Mouse (Mus musculus) heart, postnatal 0 days (tissue): ENCODE results near the gene Fbxw11. TPM values are rescaled to one million over a fixed set of nuclear protein-coding genes. Genes with fewer than 3 reads are reported as not detected.

Experiments
- ATAC-seq: fragments of 200-750 bp; cut with Nextera tagmentation; 2 replicates; pipeline ENCODE4 v1.8.0; 2017; ENCODE audit warnings: low read depth, moderate number of reproducible peaks, moderate library complexity; ENCODE audit not compliant: insufficient read depth
- DNase-seq: peaks from one replicate; pipeline ENCODE4 v3.0.0-alpha.2; 2016; ENCODE audit warnings: low spot score
- H3K27ac ChIP-seq: fragments of 300-500 bp; sonication (generic); 2 replicates; pipeline ENCODE4 v1.5.1; 2014; ENCODE audit warnings: low read depth, mild to moderate bottlenecking
- H3K27me3 ChIP-seq: fragments of 300-500 bp; sonication (generic); 2 replicates; pipeline ENCODE4 v1.6.1; 2014; ENCODE audit warnings: low read length, mixed read lengths; ENCODE audit not compliant: control insufficient read depth, insufficient read depth
- H3K36me3 ChIP-seq: fragments of 300-500 bp; sonication (generic); replicated peaks from 2 replicates; pipeline ENCODE4 v1.6.1; 2014; ENCODE audit warnings: low read length, mixed read lengths; ENCODE audit not compliant: control insufficient read depth, insufficient read depth
- H3K4me1 ChIP-seq: fragments of 300-500 bp; sonication (generic); 2 replicates; pipeline ENCODE4 v1.6.1; 2014; ENCODE audit warnings: antibody characterized with exemption; ENCODE audit not compliant: control insufficient read depth, insufficient read depth
- H3K4me2 ChIP-seq: fragments of 300-500 bp; sonication (generic); 2 replicates; pipeline ENCODE4 v1.6.1; 2014; ENCODE audit warnings: low read depth, mild to moderate bottlenecking, low read length, moderate library complexity
- H3K4me3 ChIP-seq: fragments of 300-500 bp; sonication (generic); 2 replicates; pipeline ENCODE4 v1.5.1; 2014; ENCODE audit warnings: low read depth, low read length
- H3K9ac ChIP-seq: fragments of 300-500 bp; sonication (generic); replicated peaks from 2 replicates; pipeline ENCODE4 v1.6.1; 2014; ENCODE audit warnings: low read depth, low read length, mixed read lengths
- H3K9me3 ChIP-seq: fragments of 300-500 bp; sonication (generic); replicated peaks from 2 replicates; pipeline ENCODE4 v1.6.1; 2016; ENCODE audit warnings: low read length; ENCODE audit not compliant: control insufficient read depth
- CTCF ChIP-seq: IDR thresholded peaks from 2 replicates; pipeline ENCODE4 v1.5.1; 2016; ENCODE audit warnings: antibody characterized with exemption, control low read depth, low read depth
- EP300 ChIP-seq: IDR thresholded peaks from 2 replicates; pipeline ENCODE4 v1.6.1; 2016; ENCODE audit warnings: antibody characterized with exemption, low read depth
- WGBS: fragments of 180-500 bp; shearing (Covaris S2); extraction: QIAGEN DNeasy Blood & Tissue Kit; methylation state at CpG from one replicate; pipeline ENCODE4 v1.1.7; 2014; 5-methylcytosine and 5-hydroxymethylcytosine counted together
- polyA plus RNA-seq: library from polyadenylated mRNA; unstranded; fragments of >200 nt; fragmentation: Nextera tagmentation; extraction: Ambion mirVana; gene quantifications from 2 replicates; pipeline ENCODE4 v1.2.1, GENCODE M21; 2015
- total RNA-seq: library from RNA; depleted of rRNA; stranded (reverse); fragments of >200 nt; gene quantifications from 2 replicates; pipeline ENCODE4 v1.2.3, GENCODE M21; 2014; ENCODE audit warnings: low replicate concordance

The Fbxw11 gene
- total and polyA plus RNA-seq, 2 experiments from 2014 or later, result 45.9 to 58.3 TPM

DNA sequence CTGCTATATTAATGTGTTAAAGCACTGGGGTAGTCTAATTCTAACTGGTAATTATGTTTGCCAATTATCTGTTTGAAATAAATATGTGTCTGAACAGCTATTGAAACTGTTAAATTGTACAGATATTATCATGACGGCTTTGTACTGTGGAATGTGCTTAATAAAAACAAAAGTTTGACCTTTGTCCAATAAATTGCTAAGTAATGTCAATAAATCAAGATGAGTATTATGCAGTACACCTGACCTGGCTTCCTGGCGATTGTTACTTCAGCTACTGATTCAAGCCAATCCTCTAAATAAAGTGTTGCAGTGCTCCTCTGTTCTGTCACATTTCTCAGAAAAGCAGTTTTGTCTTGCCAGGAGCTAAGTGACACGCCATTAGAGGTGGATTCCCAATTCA is 104.0 kb downstream of the Fbxw11 start:
- WGBS, result 89% methylated on average over 3 of the region's 3 CpGs

DNA sequence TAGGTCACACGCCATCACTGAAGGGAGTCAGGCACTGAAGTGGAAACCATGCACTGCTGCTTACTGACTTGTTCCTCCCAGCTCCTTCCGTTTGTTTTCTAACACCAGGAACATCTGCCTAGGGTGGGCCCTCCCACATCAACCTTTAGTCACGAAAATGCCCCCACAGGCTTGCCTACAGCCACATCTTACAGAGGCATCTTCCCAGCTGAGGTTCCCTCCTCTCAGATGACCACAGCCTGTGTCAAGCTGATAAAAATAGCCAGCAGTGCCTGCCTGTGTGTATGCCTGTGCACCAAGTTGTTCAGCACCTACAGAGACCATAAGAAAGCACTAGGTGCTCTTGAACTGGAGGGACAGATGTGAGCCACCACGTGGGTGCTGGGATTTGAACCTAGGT is 106.3 kb downstream of the Fbxw11 start:
- no peaks in the 10 kb centered on the region for H3K4me1 ChIP-seq
- H3K9me3 ChIP-seq, result no peaks in the 10 kb centered on the region
- no peak overlapping the region for H3K4me3 ChIP-seq
- no peak for TF ChIP-seq CTCF
- TF ChIP-seq EP300, result no peak
- no peak overlapping the region for H3K9ac ChIP-seq
- H3K4me2 ChIP-seq, result no peak overlapping the region
- H3K27me3 ChIP-seq, result no peaks in the 10 kb centered on the region
- ATAC-seq (no peak), DNase-seq (no peak)
- WGBS, result 56% methylated on average over 4 of the region's 4 CpGs
- H3K27ac ChIP-seq, result no peak overlapping the region
- peaks cover 30% of the 10 kb centered on the region for H3K36me3 ChIP-seq

More for the DNA sequence above, 104.0 kb downstream of the Fbxw11 start:
- no peaks in the 10 kb centered on the region for H3K4me1 ChIP-seq
- H3K36me3 ChIP-seq, result peaks cover 49% of the 10 kb centered on the region
- H3K27ac ChIP-seq, result no peak overlapping the region
- no peak overlapping the region for H3K4me3 ChIP-seq
- TF ChIP-seq CTCF, result no peak
- no peaks in the 10 kb centered on the region for H3K9me3 ChIP-seq
- H3K4me2 ChIP-seq, result no peak overlapping the region
- DNase-seq (no peak), ATAC-seq (no peak)
- no peak overlapping the region for H3K9ac ChIP-seq
- H3K27me3 ChIP-seq, result no peaks in the 10 kb centered on the region

DNA sequence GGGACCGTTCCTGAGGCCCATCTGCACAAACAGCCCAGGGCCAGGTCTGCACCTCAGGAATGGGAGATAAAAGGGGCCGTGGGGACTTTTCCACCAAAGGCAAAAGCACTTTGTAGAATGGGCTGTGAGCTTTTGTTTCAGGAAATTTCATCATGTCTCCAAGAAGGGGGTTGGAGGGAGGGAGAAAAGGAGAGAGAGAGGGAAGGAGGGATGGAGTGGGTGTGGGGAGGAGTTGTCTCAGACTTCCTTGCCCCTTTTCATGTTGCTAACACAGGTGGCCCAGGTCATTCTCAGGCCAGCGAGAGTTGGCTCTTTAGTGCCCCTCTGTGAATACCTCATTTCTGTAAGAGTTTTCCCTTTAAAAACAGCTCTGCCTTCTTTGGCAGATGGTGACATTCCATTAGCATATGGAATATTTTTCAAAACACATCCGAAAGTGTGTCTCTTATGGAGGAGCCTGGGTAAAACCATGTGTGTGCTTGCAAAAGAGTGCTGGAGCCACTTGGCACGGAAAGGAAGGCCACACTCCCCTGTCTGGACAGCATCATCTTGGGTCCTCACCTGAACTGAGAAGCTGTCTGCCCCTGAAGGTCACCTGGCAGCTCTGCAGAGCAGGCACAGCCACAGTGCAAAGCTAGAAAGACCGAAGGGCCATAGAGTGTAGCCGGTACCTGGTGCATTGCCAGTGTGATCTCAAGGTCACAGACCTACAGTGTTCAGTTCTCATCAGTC is 109.5 kb downstream of the Fbxw11 start:
- Histone ChIP-seq H3K9ac (no peak overlapping the region), H3K4me3 (no peak overlapping the region), H3K27me3 (no peaks in the 10 kb centered on the region), H3K4me1 (no peaks in the 10 kb centered on the region), H3K9me3 (no peaks in the 10 kb centered on the region), H3K4me2 (no peak overlapping the region), H3K36me3 (no peaks in the 10 kb centered on the region), H3K27ac (no peak overlapping the region)
- 53% methylated on average over 7 of the region's 7 CpGs for whole genome bisulfite sequencing
- TF ChIP-seq CTCF (no peak), EP300 (no peak)
- ATAC-seq (no peak), DNase-seq (no peak)

DNA sequence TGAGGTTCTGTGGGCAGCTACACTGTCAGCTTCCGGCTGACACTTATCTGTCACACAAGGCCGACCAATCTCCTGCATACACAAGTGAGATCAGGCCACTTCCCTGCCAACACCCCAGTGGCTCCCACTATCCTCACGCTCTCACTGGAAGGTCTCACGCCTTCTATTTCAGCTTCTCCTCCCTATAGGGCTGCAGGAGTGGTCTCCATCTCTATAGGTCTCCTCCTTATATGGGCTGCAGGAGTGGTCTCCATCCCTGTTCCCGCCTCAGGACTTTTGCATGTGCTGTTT is 110.0 kb downstream of the Fbxw11 start:
- no peak overlapping the region for H3K4me3 ChIP-seq
- ATAC-seq (no peak), DNase-seq (no peak)
- H3K27me3 ChIP-seq, result no peaks in the 10 kb centered on the region
- no peak overlapping the region for H3K9ac ChIP-seq
- no peak for TF ChIP-seq CTCF
- no peak for TF ChIP-seq EP300
- 51% methylated on average over 5 of the region's 5 CpGs for WGBS
- H3K36me3 ChIP-seq, result no peaks in the 10 kb centered on the region
- no peak overlapping the region for H3K4me2 ChIP-seq
- H3K27ac ChIP-seq, result no peak overlapping the region
- no peaks in the 10 kb centered on the region for H3K9me3 ChIP-seq
- H3K4me1 ChIP-seq, result no peaks in the 10 kb centered on the region

DNA sequence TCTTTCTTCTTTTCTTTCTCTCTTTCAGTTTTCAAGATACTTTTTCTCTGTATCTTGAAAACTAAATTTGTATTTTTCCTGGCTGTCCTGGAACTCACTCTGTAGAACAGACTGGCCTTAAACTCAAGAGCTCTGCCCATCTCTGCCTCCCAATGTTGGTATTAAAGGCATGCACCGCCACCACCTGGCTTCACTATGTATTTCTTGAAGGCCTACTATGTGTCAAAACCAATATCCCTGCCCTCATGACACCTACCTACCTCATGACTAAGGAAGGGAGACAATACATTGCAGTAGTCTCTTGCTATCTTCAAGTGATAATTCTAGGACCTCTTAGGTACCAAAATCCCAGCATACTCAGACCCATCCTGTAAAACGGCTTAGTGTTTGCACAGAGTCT is 110.8 kb downstream of the Fbxw11 start:
- Histone ChIP-seq H3K4me1 (no peaks in the 10 kb centered on the region), H3K9me3 (no peaks in the 10 kb centered on the region), H3K27ac (no peak overlapping the region), H3K9ac (no peak overlapping the region), H3K4me2 (no peak overlapping the region), H3K27me3 (no peaks in the 10 kb centered on the region), H3K4me3 (no peak overlapping the region), H3K36me3 (no peaks in the 10 kb centered on the region)
- 89% methylated on average over 2 of the region's 2 CpGs for WGBS
- ATAC-seq (no peak), DNase-seq (no peak)
- no peak for TF ChIP-seq EP300
- no peak for TF ChIP-seq CTCF

DNA sequence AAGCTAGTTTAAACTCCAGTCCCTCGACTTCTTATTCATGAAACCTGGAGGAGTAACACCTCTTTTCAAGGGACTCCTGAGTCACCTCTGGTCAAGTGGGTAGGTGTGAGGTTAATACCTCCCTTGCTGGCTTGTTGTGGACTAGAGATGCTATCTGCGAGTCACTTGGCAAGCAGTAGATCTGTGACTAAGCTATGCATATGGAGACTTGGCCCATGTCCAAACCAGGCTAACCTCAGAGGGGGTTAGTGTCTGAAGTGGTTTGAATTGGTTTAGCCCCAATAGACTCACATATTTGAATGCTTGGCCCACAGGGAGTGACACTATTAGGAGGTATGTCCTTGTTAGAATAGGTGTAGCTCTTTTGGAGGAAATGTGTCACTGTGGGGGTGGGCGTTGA is 120.2 kb downstream of the Fbxw11 start:
- H3K27me3 ChIP-seq, result no peaks in the 10 kb centered on the region
- no peaks in the 10 kb centered on the region for H3K9me3 ChIP-seq
- no peak overlapping the region for H3K9ac ChIP-seq
- H3K4me1 ChIP-seq, result no peaks in the 10 kb centered on the region
- H3K27ac ChIP-seq, result no peak overlapping the region
- no peak overlapping the region for H3K4me3 ChIP-seq
- no peak for TF ChIP-seq CTCF
- no peak for TF ChIP-seq EP300
- DNase-seq, result no peak
- H3K36me3 ChIP-seq, result no peaks in the 10 kb centered on the region
- no peak overlapping the region for H3K4me2 ChIP-seq
- ATAC-seq, result no peak
- WGBS, result 56% methylated on average over 3 of the region's 3 CpGs
